Mouse (Mus musculus): ENCODE data around the gene Fcrl5.
"Not testable (repeated sequence)": the region's sequence is repeated elsewhere in the genome, so short reads cannot be mapped to it uniquely, and the experiment has no call there.

- TF ChIP-seq CTCF (IDR thresholded peaks at IDR 0.05; ENCODE audit: control insufficient read depth, insufficient read depth, low read length); POLR2A (IDR thresholded peaks at IDR 0.05; ENCODE audit: borderline replicate concordance, control insufficient read depth, low read depth, low read length): not testable (repeated sequence)
Observed at GRCm38 (mm10) chr3:87477948-87478347, 42.4 kb downstream of the Fcrl5 start.

Measured in bone marrow, adult 2 months (tissue).